Mouse (Mus musculus) ovary, postnatal 36 days (tissue): ENCODE measurements around the gene Arr3.
A peak's percentile ranks its signal among the peaks of the same experiment; 100 is the strongest.

Experiments used
- DNase-seq: peaks from one replicate; pipeline ENCODE4 v3.0.0; 2022; ENCODE audit warnings: low spot score, mixed read lengths

Arr3 gene

GRCm38 (mm10) chrX:100605314-100605713 lies at the start of gene Arr3:
Gene Arr3 (plus strand): TSS chrX:100605497.
- no peak for DNase-seq

GRCm38 (mm10) chrX:100556026-100556425 lies 49.3 kb upstream of the Arr3 start:
- no peak for DNase-seq

- no peak for DNase-seq
Observed at GRCm38 (mm10) chrX:100565696-100566095, 39.6 kb upstream of the Arr3 start.

GRCm38 (mm10) chrX:100571951-100572350 lies 33.3 kb upstream of the Arr3 start, which contains the start of gene Awat1:
Gene Awat1 (plus strand): TSS chrX:100572251.
- DNase-seq = no peak

- DNase-seq = no peak
Observed at GRCm38 (mm10) chrX:100594791-100595190, 10.5 kb upstream of the Arr3 start, which contains the start of gene P2ry4. Gene P2ry4 (minus strand): TSS chrX:100594869.

- DNase-seq = peak; percentile 22
Observed at GRCm38 (mm10) chrX:100597439-100597838, 7.9 kb upstream of the Arr3 start.

- no peak for DNase-seq
Observed at GRCm38 (mm10) chrX:100599755-100600154, 5.5 kb upstream of the Arr3 start.

GRCm38 (mm10) chrX:100618488-100618887 lies 13.2 kb downstream of the Arr3 start:
- no peak for DNase-seq

GRCm38 (mm10) chrX:100621366-100621765 lies 16.1 kb downstream of the Arr3 start:
- DNase-seq = no peak

GRCm38 (mm10) chrX:100624242-100624641 lies 18.9 kb downstream of the Arr3 start:
- no peak for DNase-seq

GRCm38 (mm10) chrX:100625146-100625545 lies 19.8 kb downstream of the Arr3 start:
- DNase-seq = no peak

- no peak for DNase-seq
Observed at GRCm38 (mm10) chrX:100625546-100625801, 20.2 kb downstream of the Arr3 start, which contains the start of gene Kif4. Gene Kif4 (plus strand): TSS chrX:100625737.

- peak; percentile 84 for DNase-seq
Observed at GRCm38 (mm10) chrX:100625802-100626793, 20.8 kb downstream of the Arr3 start, which contains the start of gene Pdzd11. Gene Pdzd11 (minus strand): TSS chrX:100626568.

GRCm38 (mm10) chrX:100629076-100629475 lies 23.8 kb downstream of the Arr3 start:
- no peak for DNase-seq

- no peak for DNase-seq
Observed at GRCm38 (mm10) chrX:100638477-100638876, 33.2 kb downstream of the Arr3 start.

- DNase-seq = no peak
Observed at GRCm38 (mm10) chrX:100652848-100653247, 47.6 kb downstream of the Arr3 start.

GRCm38 (mm10) chrX:100664825-100665224 lies 59.5 kb downstream of the Arr3 start:
- DNase-seq = no peak
